Mouse (Mus musculus) kidney, postnatal 0 days (tissue): ENCODE results near the gene Aff1. TPM values are rescaled to one million over a fixed set of nuclear protein-coding genes. Genes with fewer than 3 reads are reported as not detected.

Experiments used
- ATAC-seq: fragments of 200-750 bp; cut with Nextera tagmentation; replicated peaks from 2 replicates; pipeline ENCODE4 v1.8.0; 2017; ENCODE audit warnings: low read depth, moderate number of reproducible peaks, moderate TSS enrichment, moderate library complexity; ENCODE audit not compliant: low FRiP score
- DNase-seq: peaks from one replicate; pipeline ENCODE4 v3.0.0-alpha.2; 2016; ENCODE audit warnings: low spot score
- H3K27ac ChIP-seq: fragments of 300-500 bp; sonication (generic); 2 replicates; pipeline ENCODE4 v1.5.1; 2014; ENCODE audit warnings: mild to moderate bottlenecking
- H3K27me3 ChIP-seq: fragments of 300-500 bp; sonication (generic); 2 replicates; pipeline ENCODE4 v1.6.1; 2014; ENCODE audit warnings: low read length, mixed read lengths; ENCODE audit not compliant: insufficient read depth
- H3K36me3 ChIP-seq: fragments of 300-500 bp; sonication (generic); 2 replicates; pipeline ENCODE4 v1.6.1; 2014; ENCODE audit warnings: low read length, mixed read lengths; ENCODE audit not compliant: insufficient read depth
- H3K4me1 ChIP-seq: fragments of 300-500 bp; sonication (generic); replicated peaks from 2 replicates; pipeline ENCODE4 v1.6.1; 2014; ENCODE audit warnings: antibody characterized with exemption, low read length, mixed read lengths; ENCODE audit not compliant: insufficient read depth
- H3K4me2 ChIP-seq: fragments of 300-500 bp; sonication (generic); 2 replicates; pipeline ENCODE4 v1.6.1; 2014; ENCODE audit warnings: mild to moderate bottlenecking, low read length, moderate library complexity, mixed read lengths
- H3K4me3 ChIP-seq: fragments of 300-500 bp; sonication (generic); replicated peaks from 2 replicates; pipeline ENCODE4 v1.5.1; 2014; ENCODE audit warnings: low read depth, low read length
- H3K9ac ChIP-seq: fragments of 300-500 bp; sonication (generic); 2 replicates; pipeline ENCODE4 v1.6.1; 2014; ENCODE audit warnings: low read depth, low read length
- H3K9me3 ChIP-seq: fragments of 300-500 bp; sonication (generic); replicated peaks from 2 replicates; pipeline ENCODE4 v1.6.1; 2016; ENCODE audit warnings: low read length, inconsistent platforms, mixed read lengths
- CTCF ChIP-seq: IDR thresholded peaks from 2 replicates; pipeline ENCODE4 v1.5.1; 2016; ENCODE audit warnings: antibody characterized with exemption, low read depth, mild to moderate bottlenecking, moderate library complexity
- WGBS: fragments of 180-500 bp; shearing (Covaris S2); extraction: QIAGEN DNeasy Blood & Tissue Kit; methylation state at CpG from one replicate; pipeline ENCODE4 v1.1.7; 2014; 5-methylcytosine and 5-hydroxymethylcytosine counted together
- polyA plus RNA-seq: library from polyadenylated mRNA; unstranded; fragments of >200 nt; fragmentation: Nextera tagmentation; extraction: Ambion mirVana; gene quantifications from 2 replicates; pipeline ENCODE4 v1.2.1, GENCODE M21; 2015

The Aff1 gene
- polyA plus RNA-seq, 1 experiment from 2014 or later = 14.3 TPM

DNA sequence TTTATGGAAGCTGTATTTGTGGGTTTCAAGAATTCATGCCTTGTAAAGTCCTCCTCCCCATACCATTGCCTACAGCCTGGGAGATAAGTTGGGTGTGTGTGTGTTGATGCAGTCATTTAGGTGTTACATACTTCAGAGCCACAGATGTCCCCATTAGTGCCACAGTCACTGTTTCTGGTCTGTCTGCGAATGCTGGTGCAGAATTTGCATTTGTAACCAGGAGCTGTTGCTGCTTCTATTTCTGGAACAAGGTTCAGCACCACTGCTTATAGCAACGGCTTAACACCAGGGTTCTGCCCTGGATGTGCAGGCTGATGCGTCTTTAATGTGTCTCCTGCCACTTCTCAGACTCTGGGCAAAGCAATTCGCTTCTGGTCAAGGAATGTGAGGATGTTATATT, 7.4 kb downstream of the Aff1 start:
- Histone ChIP-seq H3K9ac (no peak overlapping the region), H3K4me2 (no peak overlapping the region), H3K4me3 (no peak overlapping the region), H3K27ac (no peak overlapping the region), H3K36me3 (no peaks in the 10 kb centered on the region), H3K4me1 (no peaks in the 10 kb centered on the region), H3K27me3 (no peaks in the 10 kb centered on the region), H3K9me3 (no peaks in the 10 kb centered on the region)
- DNase-seq (no peak), ATAC-seq (no peak)
- no peak for TF ChIP-seq CTCF
- 33% methylated on average over 4 of the region's 4 CpGs for WGBS

GRCm38 (mm10) chr5:103700661-103701060, 8.5 kb downstream of the Aff1 start:
- no peak overlapping the region for H3K27ac ChIP-seq
- no peak overlapping the region for H3K4me2 ChIP-seq
- no peak overlapping the region for H3K4me3 ChIP-seq
- no peak for ATAC-seq
- 73% methylated on average over 2 of the region's 2 CpGs for WGBS
- no peak for TF ChIP-seq CTCF
- H3K27me3 ChIP-seq = no peaks in the 10 kb centered on the region
- H3K36me3 ChIP-seq = no peaks in the 10 kb centered on the region
- no peak for DNase-seq
- H3K9me3 ChIP-seq = no peaks in the 10 kb centered on the region
- no peak overlapping the region for H3K9ac ChIP-seq
- no peaks in the 10 kb centered on the region for H3K4me1 ChIP-seq

DNA sequence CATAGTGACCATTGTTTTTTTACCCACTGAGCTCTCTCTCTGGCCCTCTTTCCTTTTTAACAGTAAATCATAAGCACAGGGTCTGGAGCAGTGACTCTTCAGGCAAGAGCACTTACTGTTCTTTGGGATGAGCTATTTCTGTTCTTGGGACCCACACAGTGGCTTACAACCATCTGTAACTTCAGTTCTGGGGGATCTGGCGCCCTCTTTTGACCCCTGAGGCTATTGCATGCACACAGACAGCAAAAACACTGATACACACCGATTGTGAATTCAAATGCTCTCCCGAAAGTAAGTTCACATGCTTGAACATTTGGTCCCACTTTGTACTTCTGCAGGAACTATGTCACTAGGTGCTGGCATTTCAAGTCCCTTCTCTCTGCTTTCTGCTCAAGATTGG, 9.3 kb downstream of the Aff1 start:
- no peak for ATAC-seq
- no peak overlapping the region for H3K27ac ChIP-seq
- H3K4me2 ChIP-seq = no peak overlapping the region
- no peak overlapping the region for H3K4me3 ChIP-seq
- H3K36me3 ChIP-seq = no peaks in the 10 kb centered on the region
- no peak for DNase-seq
- no peaks in the 10 kb centered on the region for H3K27me3 ChIP-seq
- 73% methylated on average over 3 of the region's 3 CpGs for WGBS
- H3K9me3 ChIP-seq = no peaks in the 10 kb centered on the region
- no peaks in the 10 kb centered on the region for H3K4me1 ChIP-seq
- no peak overlapping the region for H3K9ac ChIP-seq
- TF ChIP-seq CTCF = peak; percentile 30; the same call in 1 of the 2 replicates

DNA sequence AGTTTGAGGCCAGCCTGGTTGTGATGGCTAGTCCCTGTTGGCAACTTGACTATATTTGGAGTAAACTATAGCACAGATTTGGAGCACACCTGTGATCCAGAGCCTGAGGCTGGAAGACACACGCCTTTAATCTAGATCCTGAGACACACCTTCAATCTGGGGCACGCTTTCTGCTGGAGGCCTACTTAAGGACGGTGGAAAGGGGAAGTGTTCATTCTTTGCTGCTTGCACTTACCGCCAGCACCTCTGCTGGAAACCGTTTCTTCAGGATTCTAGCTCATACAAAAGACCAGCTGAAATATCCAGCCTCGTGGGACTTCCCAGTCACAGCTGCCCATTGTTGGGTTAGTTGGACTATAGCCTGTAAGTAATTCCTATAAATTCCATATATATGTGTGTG, 10.4 kb downstream of the Aff1 start:
- H3K27ac ChIP-seq = no peak overlapping the region
- DNase-seq (no peak), ATAC-seq (no peak)
- no peaks in the 10 kb centered on the region for H3K9me3 ChIP-seq
- TF ChIP-seq CTCF = no peak
- H3K9ac ChIP-seq = no peak overlapping the region
- 79% methylated on average over 6 of the region's 6 CpGs for WGBS
- H3K4me3 ChIP-seq = no peak overlapping the region
- H3K4me2 ChIP-seq = no peak overlapping the region
- H3K4me1 ChIP-seq = no peaks in the 10 kb centered on the region
- H3K27me3 ChIP-seq = no peaks in the 10 kb centered on the region
- no peaks in the 10 kb centered on the region for H3K36me3 ChIP-seq

DNA sequence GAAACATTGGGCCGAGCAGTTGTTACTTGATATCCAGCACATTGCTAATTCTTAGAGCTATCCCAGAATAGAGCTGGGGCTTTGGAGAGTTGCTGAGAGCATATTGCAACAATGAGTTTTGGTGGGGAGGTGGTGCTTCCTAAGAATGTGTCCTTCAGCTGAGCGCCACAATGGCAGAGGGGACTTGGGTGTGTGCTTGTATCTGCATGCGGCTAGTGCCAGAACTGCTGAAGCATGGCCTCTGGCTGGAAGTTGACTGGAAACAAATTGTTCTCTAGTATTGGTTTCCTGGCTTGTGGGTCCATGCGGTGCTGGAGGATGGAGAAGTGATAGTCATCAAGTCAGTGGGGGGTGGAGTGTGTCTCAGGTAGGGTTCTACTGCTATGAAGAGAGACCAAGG, 13.2 kb downstream of the Aff1 start:
- WGBS = 87% methylated on average over 4 of the region's 4 CpGs
- Histone ChIP-seq H3K9me3 (no peaks in the 10 kb centered on the region), H3K4me2 (no peak overlapping the region), H3K4me3 (no peak overlapping the region), H3K27ac (no peak overlapping the region), H3K27me3 (no peaks in the 10 kb centered on the region), H3K4me1 (no peaks in the 10 kb centered on the region), H3K36me3 (no peaks in the 10 kb centered on the region), H3K9ac (no peak overlapping the region)
- DNase-seq (no peak), ATAC-seq (no peak)
- no peak for TF ChIP-seq CTCF

DNA sequence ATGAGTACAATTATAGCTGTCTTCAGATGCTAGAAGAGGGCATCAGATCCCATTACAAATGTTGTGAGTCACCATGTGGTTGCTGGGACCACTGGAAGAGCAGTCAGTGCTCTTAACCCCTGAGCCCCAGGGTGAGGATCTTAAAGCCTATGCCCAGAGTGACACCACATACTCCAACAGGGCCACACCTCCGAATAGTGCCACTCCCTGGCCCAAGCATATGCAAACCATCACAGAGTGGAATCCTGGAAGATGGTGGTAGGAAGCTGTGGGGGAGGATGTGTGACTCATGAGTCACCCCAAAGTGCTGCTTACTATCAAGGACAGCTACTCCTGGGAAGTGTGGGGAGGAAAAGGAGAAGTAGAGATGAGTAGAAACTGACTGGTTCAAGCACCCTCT, 13.7 kb downstream of the Aff1 start:
- no peaks in the 10 kb centered on the region for H3K9me3 ChIP-seq
- H3K27me3 ChIP-seq = no peaks in the 10 kb centered on the region
- H3K9ac ChIP-seq = no peak overlapping the region
- no peak for DNase-seq
- H3K36me3 ChIP-seq = no peaks in the 10 kb centered on the region
- no peaks in the 10 kb centered on the region for H3K4me1 ChIP-seq
- no peak overlapping the region for H3K27ac ChIP-seq
- no peak for ATAC-seq
- no peak for TF ChIP-seq CTCF
- no peak overlapping the region for H3K4me3 ChIP-seq
- no peak overlapping the region for H3K4me2 ChIP-seq
- 88% methylated on average over 1 of the region's 1 CpGs for WGBS

DNA sequence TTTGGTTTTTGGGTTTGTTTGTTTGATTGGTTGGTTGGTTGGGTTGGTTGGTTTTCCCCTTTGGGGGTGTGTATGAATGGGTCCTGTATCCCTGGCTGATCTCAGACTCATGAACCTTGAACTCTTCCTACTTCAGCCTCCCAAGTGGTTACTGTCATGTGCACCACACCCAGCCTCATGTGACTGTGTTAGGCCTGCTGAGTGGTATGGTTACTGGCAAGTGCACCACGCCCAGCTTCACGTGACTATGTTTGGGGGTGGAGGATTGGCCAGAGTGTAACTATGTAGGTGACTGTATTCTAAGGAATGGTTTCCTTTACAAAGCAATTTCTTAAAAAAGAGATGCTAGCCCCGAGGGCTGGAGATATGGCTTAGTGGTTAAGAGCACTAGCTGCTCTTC, 16.9 kb downstream of the Aff1 start:
- WGBS = 90% methylated on average over 3 of the region's 3 CpGs
- Histone ChIP-seq H3K4me3 (no peak overlapping the region), H3K27ac (no peak overlapping the region), H3K9ac (no peak overlapping the region), H3K4me1 (no peaks in the 10 kb centered on the region), H3K4me2 (no peak overlapping the region), H3K9me3 (no peaks in the 10 kb centered on the region), H3K27me3 (no peaks in the 10 kb centered on the region), H3K36me3 (no peaks in the 10 kb centered on the region)
- DNase-seq = no peak
- no peak for ATAC-seq
- TF ChIP-seq CTCF = no peak
